Mouse (Mus musculus) bone marrow, adult 2 months (tissue): ENCODE measurements at regions not wholly inside any gene's neighbourhood (a gene's known extent, or its start where the extent isn't known, plus 50 kb on each side); places are given as distances from the start of the nearest gene placed in this dataset.

Source experiments
- H3K27ac ChIP-seq: fragments of 200-500 bp; 2 replicates; pipeline ENCODE4 v1.5.1; 2012; ENCODE audit warnings: low read depth, mild to moderate bottlenecking, control low read depth, inconsistent platforms, low read length; ENCODE audit not compliant: control insufficient read depth, poor library complexity, insufficient read depth
- H3K4me1 ChIP-seq: fragments of 200-500 bp; 2 replicates; pipeline ENCODE4 v1.6.1; 2011; ENCODE audit warnings: low read length; ENCODE audit not compliant: control insufficient read depth, insufficient read depth
- H3K4me3 ChIP-seq: fragments of 200-500 bp; replicated peaks from 2 replicates; pipeline ENCODE3; 2011; ENCODE audit warnings: mild to moderate bottlenecking, low read depth, low read length, control low read depth; ENCODE audit not compliant: control insufficient read depth
- CTCF ChIP-seq: fragments of 200-500 bp; IDR thresholded peaks from 2 replicates; pipeline ENCODE4 v1.5.1; 2011; ENCODE audit warnings: low read length, control low read depth; ENCODE audit not compliant: control insufficient read depth, insufficient read depth
- POLR2A ChIP-seq: fragments of 200-500 bp; IDR thresholded peaks from 2 replicates; pipeline ENCODE4 v1.6.1; 2011; ENCODE audit warnings: low read depth, mild to moderate bottlenecking, control low read depth, low read length, borderline replicate concordance; ENCODE audit not compliant: control insufficient read depth
- WGBS: fragments of 180-500 bp; shearing (Covaris S2); methylation state at CpG from one replicate; pipeline ENCODE4 v1.1.7; 2018; 5-methylcytosine and 5-hydroxymethylcytosine counted together

DNA sequence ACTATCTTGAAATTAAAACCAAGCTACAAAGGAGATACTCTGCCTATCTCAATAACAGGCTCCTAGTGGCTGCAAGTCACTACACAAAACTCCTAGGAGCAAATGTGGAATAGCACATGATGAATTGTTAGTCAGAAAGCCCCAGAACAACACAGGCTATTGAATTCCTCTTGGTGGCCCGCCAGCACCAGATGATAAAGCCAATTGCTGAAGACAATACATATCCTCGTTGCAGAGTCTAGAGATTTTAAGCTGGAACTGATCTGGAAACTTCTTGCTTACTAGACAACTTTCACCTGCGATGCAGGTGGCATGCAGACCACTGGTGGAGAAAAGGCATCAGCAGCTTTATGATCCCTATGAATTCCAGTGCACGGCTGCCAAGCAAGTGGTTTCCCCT lies 126.5 kb upstream of the Eya4 start:
- no peaks in the 10 kb centered on the region for H3K4me1 ChIP-seq
- no peak overlapping the region for H3K27ac ChIP-seq
- 73% methylated on average over 4 of the region's 4 CpGs for WGBS
- no peak overlapping the region for H3K4me3 ChIP-seq
- no peak for TF ChIP-seq POLR2A
- no peak for TF ChIP-seq CTCF

DNA sequence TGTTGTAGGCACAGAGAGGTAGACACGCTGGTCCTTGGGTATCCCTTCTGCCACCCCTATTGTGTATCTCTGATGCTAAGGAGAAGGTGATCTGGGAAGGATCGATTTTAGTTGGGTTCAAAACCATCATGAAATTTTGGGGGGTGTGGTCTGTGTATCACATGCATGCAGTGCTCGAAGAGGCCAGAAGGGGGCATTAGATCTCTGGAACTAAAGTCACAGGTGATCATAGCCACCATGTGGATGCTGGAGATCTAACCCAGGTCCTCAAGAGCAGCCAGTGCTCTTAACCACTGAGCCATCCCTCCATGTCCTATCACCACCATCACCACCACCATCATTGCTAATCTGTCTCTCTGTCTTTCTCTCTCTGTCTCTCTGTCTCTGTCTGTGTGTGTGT lies 100.4 kb upstream of the Eya4 start:
- Histone ChIP-seq H3K27ac (no peak overlapping the region), H3K4me1 (no peaks in the 10 kb centered on the region), H3K4me3 (no peak overlapping the region)
- WGBS = 72% methylated on average over 3 of the region's 3 CpGs
- TF ChIP-seq CTCF (no peak), POLR2A (no peak)

- 83% methylated on average over 3 of the region's 3 CpGs for WGBS
- Histone ChIP-seq H3K4me3 (no peak overlapping the region), H3K27ac (no peak overlapping the region), H3K4me1 (no peaks in the 10 kb centered on the region)
- TF ChIP-seq POLR2A (no peak), CTCF (no peak)
Observed at GRCm38 (mm10) chr10:23450647-23450979, 100.0 kb upstream of the Eya4 start.

GRCm38 (mm10) chr10:23449860-23450646 lies 99.5 kb upstream of the Eya4 start:
- Histone ChIP-seq H3K4me3 (no peak overlapping the region), H3K27ac (no peak overlapping the region), H3K4me1 (no peaks in the 10 kb centered on the region)
- no peak for TF ChIP-seq CTCF
- no peak for TF ChIP-seq POLR2A
- WGBS = 67% methylated on average over 19 of the region's 19 CpGs

DNA sequence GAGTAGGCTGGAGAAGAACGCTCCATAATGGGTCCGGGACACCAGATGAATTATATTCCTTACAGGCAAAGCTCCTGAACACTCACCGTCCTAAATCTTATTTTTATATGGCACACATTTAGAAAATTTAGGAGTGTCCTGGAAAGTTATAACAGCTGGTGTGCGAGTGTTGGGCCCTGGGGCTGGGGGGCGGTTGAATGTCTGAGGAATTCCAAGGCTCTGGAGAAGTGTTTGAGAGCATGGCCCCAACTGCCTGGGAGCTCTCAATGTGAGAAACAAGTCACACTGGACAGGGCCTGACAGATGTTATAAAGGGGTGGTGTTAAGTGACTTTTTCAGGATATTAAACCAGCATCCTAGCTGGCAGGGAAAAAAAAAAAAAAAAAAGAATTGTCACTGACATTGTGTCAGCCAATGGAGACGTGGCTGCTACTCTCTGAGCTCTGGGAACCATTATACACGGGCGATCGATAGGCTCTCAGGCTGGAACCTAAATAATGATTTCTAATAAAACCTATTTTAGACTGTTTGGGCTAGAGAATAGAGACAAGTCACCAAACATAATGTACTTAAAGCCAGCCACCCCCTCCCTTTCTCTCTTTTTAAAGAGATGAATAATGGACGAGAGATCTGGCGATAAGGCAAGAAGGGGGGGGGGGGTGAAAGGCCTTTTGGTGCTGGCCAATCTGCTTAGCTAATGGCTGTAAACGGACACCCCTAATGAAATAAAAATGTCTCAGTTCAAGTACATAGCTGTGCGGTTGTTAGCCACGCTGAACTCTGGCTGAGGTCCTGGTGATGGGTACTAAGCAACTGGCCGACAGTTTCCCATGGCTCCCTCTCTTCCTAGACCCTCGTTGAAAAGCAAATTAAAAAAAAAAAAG lies 98.6 kb upstream of the Eya4 start:
- WGBS = 80% methylated on average over 16 of the region's 16 CpGs

GRCm38 (mm10) chr10:23430376-23430775 lies 79.8 kb upstream of the Eya4 start:
- no peak for TF ChIP-seq CTCF
- no peak for TF ChIP-seq POLR2A
- Histone ChIP-seq H3K4me3 (no peak overlapping the region), H3K27ac (no peak overlapping the region), H3K4me1 (no peaks in the 10 kb centered on the region)
- 74% methylated on average over 2 of the region's 2 CpGs for WGBS

More for the DNA sequence above, 98.6 kb upstream of the Eya4 start:
- no peaks in the 10 kb centered on the region for H3K4me1 ChIP-seq
- no peak overlapping the region for H3K27ac ChIP-seq
- H3K4me3 ChIP-seq = no peak overlapping the region
- no peak for TF ChIP-seq POLR2A
- no peak for TF ChIP-seq CTCF

DNA sequence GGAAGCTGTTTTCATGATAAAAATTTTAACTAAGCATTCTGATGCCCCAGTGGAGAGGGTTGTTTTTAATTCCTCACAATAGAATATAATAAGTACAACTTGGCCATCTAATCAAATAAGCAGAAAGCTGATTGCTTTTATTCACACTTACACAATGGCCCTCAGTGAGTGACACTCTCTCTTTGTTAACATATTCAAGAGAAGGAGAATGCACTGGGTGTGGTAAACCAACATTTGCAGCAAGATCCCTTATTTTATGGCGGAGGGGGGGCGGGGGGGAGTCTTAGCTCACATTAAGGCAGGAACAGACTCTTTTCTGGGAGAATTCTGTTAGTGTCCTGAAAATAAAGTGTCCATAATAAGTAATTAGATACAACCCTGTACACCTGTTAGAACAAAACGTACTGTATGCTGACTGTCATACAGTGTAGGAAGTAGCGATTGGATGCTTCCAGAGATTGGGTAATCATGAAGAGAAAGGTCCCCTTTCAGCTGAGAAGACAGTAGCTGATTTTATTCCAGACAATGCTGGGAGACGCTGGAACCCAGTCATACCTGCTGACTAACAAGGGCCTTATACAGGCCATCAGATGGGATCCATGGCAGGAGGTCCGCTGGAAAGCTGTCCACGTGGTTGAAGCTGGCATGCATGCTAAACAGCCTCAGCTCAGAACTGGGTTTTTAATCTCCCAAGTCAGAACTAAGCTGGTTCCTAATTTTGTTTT lies 63.4 kb upstream of the Eya4 start:
- Histone ChIP-seq H3K4me1 (no peaks in the 10 kb centered on the region), H3K27ac (no peak overlapping the region), H3K4me3 (no peak overlapping the region)
- no peak for TF ChIP-seq POLR2A
- no peak for TF ChIP-seq CTCF
- 71% methylated on average over 7 of the region's 7 CpGs for WGBS

DNA sequence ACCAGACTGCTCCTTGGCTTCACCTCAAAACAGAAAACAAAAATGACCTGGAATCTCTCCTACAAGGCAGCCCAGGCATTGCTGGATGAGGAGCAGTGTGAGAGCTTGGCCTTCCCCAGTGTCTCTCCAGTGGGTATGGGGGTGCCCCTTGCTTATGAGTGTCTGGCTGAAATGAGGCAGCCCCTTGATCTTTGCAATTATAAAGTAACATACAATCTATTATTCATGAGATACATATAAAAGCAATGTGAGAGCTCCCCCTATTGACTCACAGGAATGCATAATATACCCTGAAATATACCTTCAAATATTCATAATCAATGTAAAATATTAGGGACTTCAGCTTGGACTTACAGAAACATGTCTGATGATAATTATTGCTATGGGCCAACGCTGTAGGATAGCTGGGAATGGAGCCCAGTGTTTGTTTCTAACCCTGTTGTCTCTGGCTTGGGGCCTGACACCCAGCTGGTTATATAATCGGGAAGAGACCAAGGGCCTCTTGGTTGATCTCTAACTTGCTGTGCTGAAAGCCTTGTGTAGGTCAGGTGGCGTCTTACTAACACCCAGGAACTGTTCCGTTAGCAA lies 52.9 kb upstream of the Eya4 start:
- no peak for TF ChIP-seq CTCF
- WGBS = 68% methylated on average over 4 of the region's 4 CpGs
- Histone ChIP-seq H3K4me1 (no peaks in the 10 kb centered on the region), H3K27ac (no peak overlapping the region), H3K4me3 (no peak overlapping the region)
